Mouse (Mus musculus): Measurements from ENCODE around the gene Ahnak.

- TF ChIP-seq POLR2A (IDR thresholded peaks at IDR 0.05; ENCODE audit: low read depth, low read length) (no peak), CTCF (IDR thresholded peaks at IDR 0.05; ENCODE audit: extremely low read depth, insufficient read depth, insufficient read length, insufficient replicate concordance) (no peak)
These were observed 8.3 kb upstream of the Ahnak start for GRCm38 (mm10) chr19:8980771-8981170.
